Mouse (Mus musculus) liver, adult (tissue): Measurements from ENCODE around the gene Lenep.

Experiments
- GATA4 ChIP-seq: IDR thresholded peaks from 2 replicates; pipeline ENCODE4 v1.6.1; 2014; ENCODE audit warnings: mild to moderate bottlenecking, low read length; ENCODE audit not compliant: insufficient replicate concordance

The Lenep gene

GRCm38 (mm10) chr3:89388134-89388881 lies 14.3 kb downstream of the Lenep start:
- no peak for TF ChIP-seq GATA4

- TF ChIP-seq GATA4: no peak
Observed at GRCm38 (mm10) chr3:89387632-89388031, 15.0 kb downstream of the Lenep start.

- TF ChIP-seq GATA4: no peak
Observed at GRCm38 (mm10) chr3:89386438-89387420, 15.9 kb downstream of the Lenep start.

- no peak for TF ChIP-seq GATA4
Observed at GRCm38 (mm10) chr3:89385451-89385850, 17.1 kb downstream of the Lenep start.

- TF ChIP-seq GATA4: no peak
Observed at GRCm38 (mm10) chr3:89384331-89385076, 18.1 kb downstream of the Lenep start.

GRCm38 (mm10) chr3:89383651-89384255 lies 18.8 kb downstream of the Lenep start:
- TF ChIP-seq GATA4: no peak

- TF ChIP-seq GATA4: no peak
Observed at GRCm38 (mm10) chr3:89382950-89383349, 19.6 kb downstream of the Lenep start.

- no peak for TF ChIP-seq GATA4
Observed at GRCm38 (mm10) chr3:89382033-89382882, 20.3 kb downstream of the Lenep start.

- no peak for TF ChIP-seq GATA4
Observed at GRCm38 (mm10) chr3:89381233-89381632, 21.4 kb downstream of the Lenep start.

GRCm38 (mm10) chr3:89380711-89381110 lies 21.9 kb downstream of the Lenep start:
- TF ChIP-seq GATA4: no peak

- no peak for TF ChIP-seq GATA4
Observed at GRCm38 (mm10) chr3:89380291-89380690, 22.3 kb downstream of the Lenep start.

- no peak for TF ChIP-seq GATA4
Observed at GRCm38 (mm10) chr3:89379388-89380131, 23.0 kb downstream of the Lenep start.

- no peak for TF ChIP-seq GATA4
Observed at GRCm38 (mm10) chr3:89378394-89379067, 24.1 kb downstream of the Lenep start.

GRCm38 (mm10) chr3:89377831-89378230 lies 24.8 kb downstream of the Lenep start:
- no peak for TF ChIP-seq GATA4
